Comparison of ENCODE assay signal across 16 mouse cellular contexts in the genomic region with DNA sequence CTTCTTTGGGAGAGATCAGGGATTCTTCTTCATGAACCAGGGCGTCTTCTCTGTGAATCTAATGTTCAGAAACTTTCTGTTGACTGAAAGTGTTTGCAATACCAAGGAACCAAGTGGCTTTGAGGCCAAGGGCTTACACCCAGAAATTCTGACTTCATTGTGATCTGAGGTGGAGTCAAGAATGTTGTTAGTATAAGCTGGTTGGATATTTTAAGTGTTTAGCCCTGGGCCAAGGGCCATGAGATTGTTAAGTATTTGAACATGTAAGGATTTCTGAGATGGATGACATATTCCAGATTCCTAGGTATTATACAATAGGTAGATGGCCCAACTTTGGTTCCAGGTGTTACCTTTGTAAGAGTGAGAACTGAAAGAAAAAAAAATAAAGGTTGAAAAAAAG.
"Had no signal": no experiment of that assay in that cellular context is flagged by ENCODE, and none has a peak within 500 bp of the region (broad histone marks: within the 10 kb centered on the region; RNA-seq: fewer than 3 reads in every experiment).

No protein-coding gene starts in this region.

- ATAC-seq: inflammation-experienced regulatory T-cells, adult 6 months; intestine, postnatal 0 days; liver, embryonic 12.5 days had no signal

- H3K36me3 ChIP-seq: limb, embryonic 10.5 days; limb, embryonic 13.5 days; liver, embryonic 12.5 days; liver, embryonic 15.5 days had no signal

- H3K27ac ChIP-seq: kidney, postnatal 0 days; layer of hippocampus, adult 2 months; limb, embryonic 10.5 days; limb, embryonic 13.5 days; liver, embryonic 12.5 days; liver, embryonic 15.5 days had no signal

- H3K27me3 ChIP-seq: limb, embryonic 13.5 days; liver, embryonic 12.5 days; liver, embryonic 15.5 days had no signal

- H3K9ac ChIP-seq: limb, embryonic 13.5 days; liver, embryonic 12.5 days; liver, embryonic 15.5 days had no signal

- H3K4me3 ChIP-seq: layer of hippocampus, adult 2 months; limb, embryonic 10.5 days; limb, embryonic 13.5 days; liver, embryonic 12.5 days; liver, embryonic 15.5 days had no signal

- H3K9me3 ChIP-seq: limb, embryonic 10.5 days; limb, embryonic 13.5 days; liver, embryonic 12.5 days; liver, embryonic 15.5 days had no signal

- H3K4me2 ChIP-seq: limb, embryonic 13.5 days; liver, embryonic 12.5 days; liver, embryonic 15.5 days; midbrain, embryonic 11.5 days had no signal

- DNase-seq: kidney, adult 2 months; kidney, postnatal 25 days; layer of hippocampus, adult 9-11 months; liver; midbrain, embryonic 14.5 days; thymus, adult 18-20 months; thymus, postnatal 4 days had no signal
